Mouse (Mus musculus): Measurements from ENCODE around the gene Ddr2. TPM values are rescaled to one million over a fixed set of nuclear protein-coding genes. Genes with fewer than 3 reads are reported as not detected.

Ddr2 gene
- 112 TPM for polyA plus RNA-seq (2014; fragmentation: Illumina TruSeq; extraction: RNeasy Lipid Tissue Mini Kit (QIAGEN cat#74804))

GRCm38 (mm10) chr1:170110516-170111332 lies at the start of gene Ddr2:
Gene Ddr2, minus strand, starts transcription at chr1:170110762.

GRCm38 (mm10) chr1:169968792-169969515 lies 141.6 kb downstream of the Ddr2 start, which contains the start of gene Hsd17b7:
Gene Hsd17b7, minus strand, starts transcription at chr1:169969241.

GRCm38 (mm10) chr1:169928454-169928971 lies 182.0 kb downstream of the Ddr2 start, which contains the start of gene Ccdc190:
Gene Ccdc190, plus strand, starts transcription at chr1:169928648.

Other genes starting within 250 kb of the Ddr2 start
- gene Ccdc190, start 182.1 kb downstream of the Ddr2 start, polyA plus RNA-seq (2014; fragmentation: Illumina TruSeq; extraction: RNeasy Lipid Tissue Mini Kit (QIAGEN cat#74804)), result not detected
- gene Hsd17b7, start 141.5 kb downstream of the Ddr2 start, polyA plus RNA-seq (2014; fragmentation: Illumina TruSeq; extraction: RNeasy Lipid Tissue Mini Kit (QIAGEN cat#74804)), result 30.6 TPM
- gene Uap1, start 64.2 kb upstream of the Ddr2 start, polyA plus RNA-seq (2014; fragmentation: Illumina TruSeq; extraction: RNeasy Lipid Tissue Mini Kit (QIAGEN cat#74804)), result 42.6 TPM
- gene Uhmk1, start 104.6 kb upstream of the Ddr2 start, polyA plus RNA-seq (2014; fragmentation: Illumina TruSeq; extraction: RNeasy Lipid Tissue Mini Kit (QIAGEN cat#74804)), result 69.2 TPM
- not detected for gene Sh2d1b2, start 122.0 kb upstream of the Ddr2 start, polyA plus RNA-seq (2014; fragmentation: Illumina TruSeq; extraction: RNeasy Lipid Tissue Mini Kit (QIAGEN cat#74804))
- gene Sh2d1b1, start 166.6 kb upstream of the Ddr2 start, polyA plus RNA-seq (2014; fragmentation: Illumina TruSeq; extraction: RNeasy Lipid Tissue Mini Kit (QIAGEN cat#74804)), result 1.0 TPM
- 5.5 TPM for gene Gm7694, start 195.6 kb upstream of the Ddr2 start, polyA plus RNA-seq (2014; fragmentation: Illumina TruSeq; extraction: RNeasy Lipid Tissue Mini Kit (QIAGEN cat#74804))
- not detected for gene Spata46, start 198.0 kb upstream of the Ddr2 start, polyA plus RNA-seq (2014; fragmentation: Illumina TruSeq; extraction: RNeasy Lipid Tissue Mini Kit (QIAGEN cat#74804))